Mouse (Mus musculus) neural tube, embryonic 12.5 days (tissue): Measurements from ENCODE around the gene Cfap97d2. TPM values are rescaled to one million over a fixed set of nuclear protein-coding genes. Genes with fewer than 3 reads are reported as not detected.

ENCODE experiments used
- ATAC-seq: fragments of 200-750 bp; cut with Nextera tagmentation; 2 replicates; pipeline ENCODE4 v1.8.0; 2017; ENCODE audit warnings: low read depth, mild to moderate bottlenecking, moderate TSS enrichment, moderate library complexity; ENCODE audit not compliant: low FRiP score
- H3K27ac ChIP-seq: fragments of 300-500 bp; sonication (generic); 2 replicates; pipeline ENCODE4 v1.5.1; 2016
- H3K27me3 ChIP-seq: fragments of 300-500 bp; sonication (generic); replicated peaks from 2 replicates; pipeline ENCODE4 v1.6.1; 2016; ENCODE audit warnings: mild to moderate bottlenecking
- H3K36me3 ChIP-seq: fragments of 300-500 bp; sonication (generic); 2 replicates; pipeline ENCODE4 v1.6.1; 2016; ENCODE audit warnings: mild to moderate bottlenecking
- H3K4me1 ChIP-seq: fragments of 300-500 bp; sonication (generic); 2 replicates; pipeline ENCODE4 v1.6.1; 2016
- H3K4me2 ChIP-seq: fragments of 300-500 bp; sonication (generic); replicated peaks from 2 replicates; pipeline ENCODE4 v1.6.1; 2016; ENCODE audit warnings: mild to moderate bottlenecking
- H3K4me3 ChIP-seq: fragments of 300-500 bp; sonication (generic); 2 replicates; pipeline ENCODE4 v1.5.1; 2016
- H3K9ac ChIP-seq: fragments of 300-500 bp; sonication (generic); 2 replicates; pipeline ENCODE4 v1.6.1; 2016; ENCODE audit warnings: mild to moderate bottlenecking
- H3K9me3 ChIP-seq: fragments of 300-500 bp; sonication (generic); 2 replicates; pipeline ENCODE4 v1.6.1; 2016; ENCODE audit warnings: mild to moderate bottlenecking
- WGBS: fragments of 180-500 bp; shearing (Covaris S2); methylation state at CpG from one replicate; pipeline ENCODE4 v1.1.7; 2016; 5-methylcytosine and 5-hydroxymethylcytosine counted together
- polyA plus RNA-seq: library from polyadenylated mRNA; unstranded; fragments of >200 nt; fragmentation: Nextera tagmentation; extraction: Ambion mirVana; gene quantifications from 2 replicates; pipeline ENCODE4 v1.2.1, GENCODE M21; 2016

Cfap97d2 gene
- polyA plus RNA-seq, 1 experiment from 2014 or later = 1.2 TPM

GRCm38 (mm10) chr8:13675121-13675520 lies 30.6 kb upstream of the Cfap97d2 start:
- H3K9ac ChIP-seq = no peak overlapping the region
- H3K9me3 ChIP-seq = no peaks in the 10 kb centered on the region
- H3K4me3 ChIP-seq = no peak overlapping the region
- WGBS = 83% methylated on average over 4 of the region's 4 CpGs
- peaks cover 27% of the 10 kb centered on the region for H3K4me1 ChIP-seq
- H3K36me3 ChIP-seq = no peaks in the 10 kb centered on the region
- H3K27me3 ChIP-seq = no peaks in the 10 kb centered on the region
- H3K27ac ChIP-seq = no peak overlapping the region
- no peak for ATAC-seq
- peak overlapping the region; percentile 76 for H3K4me2 ChIP-seq

- H3K27ac ChIP-seq = no peak overlapping the region
- peak overlapping the region; percentile 63; the same call in 1 of the 2 replicates for H3K9ac ChIP-seq
- H3K9me3 ChIP-seq = no peaks in the 10 kb centered on the region
- ATAC-seq = no peak
- H3K27me3 ChIP-seq = no peaks in the 10 kb centered on the region
- 47% methylated on average over 8 of the region's 8 CpGs for WGBS
- no peaks in the 10 kb centered on the region for H3K36me3 ChIP-seq
- H3K4me2 ChIP-seq = peak overlapping the region; percentile 76
- peaks cover 27% of the 10 kb centered on the region for H3K4me1 ChIP-seq
- peak overlapping the region; percentile 56; the same call in 1 of the 2 replicates for H3K4me3 ChIP-seq
These were observed 30.2 kb upstream of the Cfap97d2 start for GRCm38 (mm10) chr8:13675524-13675923.

GRCm38 (mm10) chr8:13676302-13676700 lies 29.4 kb upstream of the Cfap97d2 start:
- Histone ChIP-seq H3K9ac (peak overlapping the region; percentile 63), H3K4me2 (peak overlapping the region; percentile 76), H3K4me1 (peaks cover 27% of the 10 kb centered on the region), H3K36me3 (no peaks in the 10 kb centered on the region), H3K27ac (no peak overlapping the region), H3K9me3 (no peaks in the 10 kb centered on the region), H3K4me3 (peak overlapping the region; percentile 56), H3K27me3 (no peaks in the 10 kb centered on the region)
- under 1% methylated on average over 12 of the region's 12 CpGs for WGBS
- ATAC-seq = 0 out of 2 replicates have a peak, but pooled peaks have one; percentile 18

GRCm38 (mm10) chr8:13676701-13677412 lies 28.8 kb upstream of the Cfap97d2 start:
- Histone ChIP-seq H3K27ac (peak overlapping the region; percentile 58; the same call in 1 of the 2 replicates), H3K4me2 (peak overlapping the region; percentile 76), H3K36me3 (no peaks in the 10 kb centered on the region), H3K9ac (peak overlapping the region; percentile 63), H3K4me3 (peak overlapping the region; percentile 56), H3K4me1 (peaks cover 27% of the 10 kb centered on the region), H3K27me3 (no peaks in the 10 kb centered on the region), H3K9me3 (no peaks in the 10 kb centered on the region)
- peak; percentile 74 for ATAC-seq
- WGBS = under 1% methylated on average over 47 of the region's 47 CpGs

GRCm38 (mm10) chr8:13677413-13677883 lies 28.2 kb upstream of the Cfap97d2 start, which contains the start of gene Rasa3:
Rasa3 (minus strand) TSS chr8:13677603.
- Histone ChIP-seq H3K27ac (peak within 1 kb of the TSS; percentile 58; the same call in 1 of the 2 replicates), H3K36me3 (no peaks in the 10 kb centered on the region), H3K4me2 (peak within 1 kb of the TSS; percentile 76), H3K4me3 (peak within 1 kb of the TSS; percentile 56), H3K9ac (peak within 1 kb of the TSS; percentile 63), H3K27me3 (no peaks in the 10 kb centered on the region), H3K9me3 (no peaks in the 10 kb centered on the region), H3K4me1 (peaks cover 27% of the 10 kb centered on the region)
- under 1% methylated on average over 42 of the region's 42 CpGs for WGBS
- peak; percentile 98 for ATAC-seq

GRCm38 (mm10) chr8:13678182-13678581 lies 27.5 kb upstream of the Cfap97d2 start:
- peak overlapping the region; percentile 26 for H3K9ac ChIP-seq
- no peaks in the 10 kb centered on the region for H3K27me3 ChIP-seq
- peak overlapping the region; percentile 56; the same call in 1 of the 2 replicates for H3K4me3 ChIP-seq
- WGBS = 46% methylated on average over 8 of the region's 8 CpGs
- no peak for ATAC-seq
- peaks cover 27% of the 10 kb centered on the region for H3K4me1 ChIP-seq
- no peaks in the 10 kb centered on the region for H3K9me3 ChIP-seq
- H3K4me2 ChIP-seq = peak overlapping the region; percentile 76
- no peaks in the 10 kb centered on the region for H3K36me3 ChIP-seq
- no peak overlapping the region for H3K27ac ChIP-seq

- ATAC-seq = no peak
- no peaks in the 10 kb centered on the region for H3K36me3 ChIP-seq
- WGBS = 84% methylated on average over 7 of the region's 7 CpGs
- no peak overlapping the region for H3K4me3 ChIP-seq
- H3K4me1 ChIP-seq = peaks cover 3% of the 10 kb centered on the region; the same call in 1 of the 2 replicates
- no peaks in the 10 kb centered on the region for H3K27me3 ChIP-seq
- no peak overlapping the region for H3K9ac ChIP-seq
- H3K9me3 ChIP-seq = no peaks in the 10 kb centered on the region
- no peak overlapping the region for H3K4me2 ChIP-seq
- H3K27ac ChIP-seq = no peak overlapping the region
These were observed 21.6 kb upstream of the Cfap97d2 start for GRCm38 (mm10) chr8:13684131-13684530.

- Histone ChIP-seq H3K27ac (no peak overlapping the region), H3K9ac (no peak overlapping the region), H3K9me3 (no peaks in the 10 kb centered on the region), H3K4me1 (peaks cover 3% of the 10 kb centered on the region; the same call in 1 of the 2 replicates), H3K4me3 (no peak overlapping the region), H3K27me3 (no peaks in the 10 kb centered on the region), H3K4me2 (no peak overlapping the region), H3K36me3 (no peaks in the 10 kb centered on the region)
- WGBS = 93% methylated on average over 16 of the region's 16 CpGs
- no peak for ATAC-seq
These were observed 19.9 kb upstream of the Cfap97d2 start for GRCm38 (mm10) chr8:13685674-13686314.

GRCm38 (mm10) chr8:13686426-13686825 lies 19.3 kb upstream of the Cfap97d2 start:
- no peak for ATAC-seq
- no peak overlapping the region for H3K4me3 ChIP-seq
- 75% methylated on average over 7 of the region's 7 CpGs for WGBS

GRCm38 (mm10) chr8:13687101-13687717 lies 18.5 kb upstream of the Cfap97d2 start:
- Histone ChIP-seq H3K27me3 (no peaks in the 10 kb centered on the region), H3K36me3 (no peaks in the 10 kb centered on the region), H3K4me2 (no peak overlapping the region), H3K4me3 (no peak overlapping the region), H3K9me3 (no peaks in the 10 kb centered on the region), H3K9ac (no peak overlapping the region), H3K4me1 (peaks cover 4% of the 10 kb centered on the region; the same call in 1 of the 2 replicates), H3K27ac (no peak overlapping the region)
- ATAC-seq = no peak
- WGBS = 93% methylated on average over 8 of the region's 8 CpGs

More at GRCm38 (mm10) chr8:13686426-13686825, 19.3 kb upstream of the Cfap97d2 start:
- Histone ChIP-seq H3K27me3 (no peaks in the 10 kb centered on the region), H3K4me2 (no peak overlapping the region), H3K36me3 (no peaks in the 10 kb centered on the region), H3K9ac (no peak overlapping the region), H3K27ac (no peak overlapping the region), H3K4me1 (peaks cover 3% of the 10 kb centered on the region; the same call in 1 of the 2 replicates), H3K9me3 (no peaks in the 10 kb centered on the region)

- no peak for ATAC-seq
- H3K4me2 ChIP-seq = no peak overlapping the region
- 80% methylated on average over 4 of the region's 4 CpGs for WGBS
These were observed 17.7 kb upstream of the Cfap97d2 start for GRCm38 (mm10) chr8:13687941-13688340.

GRCm38 (mm10) chr8:13688461-13688860 lies 17.2 kb upstream of the Cfap97d2 start:
- Histone ChIP-seq H3K4me3 (no peak overlapping the region), H3K9ac (no peak overlapping the region), H3K4me2 (no peak overlapping the region), H3K9me3 (no peaks in the 10 kb centered on the region), H3K4me1 (peaks cover 10% of the 10 kb centered on the region), H3K27ac (no peak overlapping the region), H3K27me3 (no peaks in the 10 kb centered on the region), H3K36me3 (no peaks in the 10 kb centered on the region)
- no peak for ATAC-seq
- 62% methylated on average over 6 of the region's 6 CpGs for WGBS

More at GRCm38 (mm10) chr8:13687941-13688340, 17.7 kb upstream of the Cfap97d2 start:
- H3K4me3 ChIP-seq = no peak overlapping the region
- H3K27me3 ChIP-seq = no peaks in the 10 kb centered on the region
- no peaks in the 10 kb centered on the region for H3K9me3 ChIP-seq
- peaks cover 10% of the 10 kb centered on the region for H3K4me1 ChIP-seq
- no peak overlapping the region for H3K27ac ChIP-seq
- no peak overlapping the region for H3K9ac ChIP-seq
- no peaks in the 10 kb centered on the region for H3K36me3 ChIP-seq
